Mouse (Mus musculus): ENCODE measurements around the gene Fmo2. TPM values are rescaled to one million over a fixed set of nuclear protein-coding genes. Genes with fewer than 3 reads are reported as not detected.

The Fmo2 gene
- 0.06 and 0.11 TPM in 2 replicates for polyA plus RNA-seq (2012; rRNA removed)

GRCm38 (mm10) chr1:162897838-162898811 is at the start of gene Fmo2:
TSS of gene Fmo2 (minus strand) at chr1:162898726.

DNA sequence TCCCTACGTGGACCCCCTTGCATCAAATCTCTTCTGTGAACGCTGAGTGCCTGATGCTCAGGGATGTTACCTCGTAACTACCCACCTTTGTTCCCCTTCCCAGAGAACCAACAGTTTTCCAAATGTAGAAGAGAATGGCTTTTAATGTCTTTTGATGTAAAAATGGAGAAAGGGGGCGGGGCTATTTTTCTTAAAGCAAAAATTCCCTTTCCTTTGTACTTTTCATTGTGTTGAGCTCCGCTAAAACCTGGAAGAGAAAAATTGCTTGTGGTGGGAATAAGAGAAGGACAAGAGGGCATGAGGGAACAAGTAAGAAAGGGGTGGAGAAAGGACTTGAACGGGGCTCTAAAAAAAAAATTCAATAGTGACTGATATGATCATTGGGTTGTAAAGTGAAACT is 38.9 kb upstream of the Fmo2 start, which contains the start of gene Fmo6:
Gene Fmo6, minus strand, starts transcription at position 101 of the 400 bp plus-strand sequence.

DNA sequence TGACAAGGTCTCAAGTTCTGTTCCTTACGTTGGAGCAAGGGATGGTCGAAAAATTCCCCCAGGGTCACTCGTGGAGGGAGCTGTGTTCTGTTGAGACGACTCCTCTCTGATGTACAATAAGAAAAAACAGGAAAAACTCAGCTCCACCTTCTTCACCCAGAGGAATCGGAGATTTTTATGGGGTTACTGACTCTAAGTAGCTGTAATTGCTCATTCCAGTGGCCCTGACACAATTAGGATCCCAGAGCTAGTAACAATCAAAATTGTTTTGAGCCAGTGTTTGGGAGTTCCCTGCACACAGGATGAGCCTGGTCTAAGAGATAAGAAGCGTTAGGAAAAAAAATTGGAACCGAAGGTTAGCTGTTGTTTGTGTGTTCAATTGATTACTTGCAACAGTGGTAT is 32.2 kb downstream of the Fmo2 start, which contains the start of gene Fmo1:
Gene Fmo1, minus strand, starts transcription at position 331 of the 402 bp plus-strand sequence.

Other genes with a start within 250 kb of the Fmo2 start
- not detected in 2 replicates for gene Myocos, start 240.5 kb downstream of the Fmo2 start, polyA plus RNA-seq (2012; rRNA removed)
- gene Prrc2c, start 158.2 kb downstream of the Fmo2 start, polyA plus RNA-seq (2012; rRNA removed) = 11.0 and 15.3 TPM in 2 replicates
- 1.9 and 2.7 TPM in 2 replicates for gene Fmo4, start 84.8 kb downstream of the Fmo2 start, polyA plus RNA-seq (2012; rRNA removed)
- gene Fmo1, start 32.1 kb downstream of the Fmo2 start, polyA plus RNA-seq (2012; rRNA removed) = 12.7 and 14.3 TPM in 2 replicates
- gene Fmo6, start 38.8 kb upstream of the Fmo2 start, polyA plus RNA-seq (2012; rRNA removed) = not detected in 2 replicates
- gene Fmo3, start 85.8 kb upstream of the Fmo2 start, polyA plus RNA-seq (2012; rRNA removed) = not detected in 2 replicates
- gene Mroh9, start 186.9 kb upstream of the Fmo2 start, polyA plus RNA-seq (2012; rRNA removed) = not detected in 2 replicates

Data from liver, embryonic 14 days (tissue).